Mouse (Mus musculus) heart, embryonic 11.5 days (tissue): ENCODE results near the gene Pde4b. TPM values are rescaled to one million over a fixed set of nuclear protein-coding genes. Genes with fewer than 3 reads are reported as not detected.

Experiments used
- ATAC-seq: fragments of 200-750 bp; cut with Nextera tagmentation; replicated peaks from 2 replicates; pipeline ENCODE4 v1.8.0; 2017; ENCODE audit warnings: moderate library complexity; ENCODE audit not compliant: insufficient number of reproducible peaks, low FRiP score, low TSS enrichment
- H3K27ac ChIP-seq: fragments of 300-500 bp; sonication (generic); 2 replicates; pipeline ENCODE4 v1.5.1; 2014; ENCODE audit warnings: mild to moderate bottlenecking, low read depth, low read length
- H3K27me3 ChIP-seq: fragments of 300-500 bp; sonication (generic); 2 replicates; pipeline ENCODE4 v1.6.1; 2014; ENCODE audit warnings: mild to moderate bottlenecking, low read length, mixed read lengths; ENCODE audit not compliant: control insufficient read depth, insufficient read depth
- H3K36me3 ChIP-seq: fragments of 300-500 bp; sonication (generic); 2 replicates; pipeline ENCODE4 v1.6.1; 2014; ENCODE audit warnings: mild to moderate bottlenecking, low read length, moderate library complexity, mixed read lengths; ENCODE audit not compliant: control insufficient read depth, insufficient read depth
- H3K4me1 ChIP-seq: fragments of 300-500 bp; sonication (generic); 2 replicates; pipeline ENCODE4 v1.6.1; 2014; ENCODE audit warnings: low read length; ENCODE audit not compliant: control insufficient read depth, insufficient read depth
- H3K4me2 ChIP-seq: fragments of 300-500 bp; sonication (generic); 2 replicates; pipeline ENCODE4 v1.6.1; 2014; ENCODE audit warnings: mild to moderate bottlenecking, moderate library complexity
- H3K4me3 ChIP-seq: fragments of 300-500 bp; sonication (generic); 2 replicates; pipeline ENCODE4 v1.5.1; 2014; ENCODE audit warnings: low read depth, low read length
- H3K9ac ChIP-seq: fragments of 300-500 bp; sonication (generic); 2 replicates; pipeline ENCODE4 v1.6.1; 2014; ENCODE audit warnings: mild to moderate bottlenecking, low read depth, low read length, moderate library complexity
- H3K9me3 ChIP-seq: fragments of 300-500 bp; sonication (generic); replicated peaks from 2 replicates; pipeline ENCODE4 v1.6.1; 2016; ENCODE audit warnings: low read length; ENCODE audit not compliant: control insufficient read depth
- WGBS: fragments of 180-500 bp; shearing (Covaris S2); extraction: QIAGEN DNeasy Blood & Tissue Kit; methylation state at CpG from one replicate; pipeline ENCODE4 v1.1.7; 2014; ENCODE audit not compliant: insufficient replicate concordance; 5-methylcytosine and 5-hydroxymethylcytosine counted together
- polyA plus RNA-seq: library from polyadenylated mRNA; unstranded; fragments of >200 nt; fragmentation: Nextera tagmentation; extraction: Ambion mirVana; gene quantifications from 2 replicates; pipeline ENCODE4 v1.2.1, GENCODE M21; 2014

Gene Pde4b
- polyA plus RNA-seq, 1 experiment from 2014 or later, result 23.9 TPM

GRCm38 (mm10) chr4:102577636-102578035 lies 490.3 kb downstream of the Pde4b start:
- WGBS, result 77% methylated on average over 14 of the region's 14 CpGs
- H3K27me3 ChIP-seq, result no peaks in the 10 kb centered on the region
- no peaks in the 10 kb centered on the region for H3K9me3 ChIP-seq
- no peaks in the 10 kb centered on the region for H3K36me3 ChIP-seq
- H3K27ac ChIP-seq, result no peak overlapping the region
- H3K4me2 ChIP-seq, result no peak overlapping the region
- no peak for ATAC-seq
- H3K4me1 ChIP-seq, result peaks cover 7% of the 10 kb centered on the region; the same call in 1 of the 2 replicates
- H3K9ac ChIP-seq, result no peak overlapping the region
- no peak overlapping the region for H3K4me3 ChIP-seq

- Histone ChIP-seq H3K4me1 (peaks cover 4% of the 10 kb centered on the region; the same call in 1 of the 2 replicates), H3K9me3 (no peaks in the 10 kb centered on the region)
Measured at GRCm38 (mm10) chr4:102579051-102579450, 491.7 kb downstream of the Pde4b start.

GRCm38 (mm10) chr4:102579746-102580145 lies 492.4 kb downstream of the Pde4b start:
- Histone ChIP-seq H3K9ac (no peak overlapping the region), H3K4me1 (peaks cover 7% of the 10 kb centered on the region; the same call in 1 of the 2 replicates), H3K27ac (no peak overlapping the region), H3K9me3 (no peaks in the 10 kb centered on the region), H3K4me2 (no peak overlapping the region), H3K36me3 (no peaks in the 10 kb centered on the region), H3K27me3 (no peaks in the 10 kb centered on the region), H3K4me3 (no peak overlapping the region)
- ATAC-seq, result no peak
- 68% methylated on average over 2 of the region's 2 CpGs for WGBS

More at GRCm38 (mm10) chr4:102579051-102579450, 491.7 kb downstream of the Pde4b start:
- Histone ChIP-seq H3K4me2 (no peak overlapping the region), H3K4me3 (no peak overlapping the region), H3K36me3 (no peaks in the 10 kb centered on the region), H3K27me3 (no peaks in the 10 kb centered on the region), H3K9ac (no peak overlapping the region), H3K27ac (no peak overlapping the region)
- no peak for ATAC-seq
- 83% methylated on average over 4 of the region's 4 CpGs for WGBS

GRCm38 (mm10) chr4:102582165-102582749 lies 494.9 kb downstream of the Pde4b start:
- WGBS, result 80% methylated on average over 8 of the region's 8 CpGs
- H3K27ac ChIP-seq, result no peak overlapping the region
- ATAC-seq, result no peak
- H3K4me1 ChIP-seq, result peaks cover 5% of the 10 kb centered on the region; the same call in 1 of the 2 replicates
- H3K4me2 ChIP-seq, result no peak overlapping the region
- H3K9me3 ChIP-seq, result no peaks in the 10 kb centered on the region
- no peaks in the 10 kb centered on the region for H3K36me3 ChIP-seq
- no peaks in the 10 kb centered on the region for H3K27me3 ChIP-seq
- no peak overlapping the region for H3K4me3 ChIP-seq
- no peak overlapping the region for H3K9ac ChIP-seq

GRCm38 (mm10) chr4:102582963-102583362 lies 495.6 kb downstream of the Pde4b start:
- no peaks in the 10 kb centered on the region for H3K36me3 ChIP-seq
- H3K9ac ChIP-seq, result no peak overlapping the region
- no peak overlapping the region for H3K27ac ChIP-seq
- no peak overlapping the region for H3K4me3 ChIP-seq
- H3K9me3 ChIP-seq, result no peaks in the 10 kb centered on the region
- peaks cover 5% of the 10 kb centered on the region; the same call in 1 of the 2 replicates for H3K4me1 ChIP-seq
- 77% methylated on average over 6 of the region's 6 CpGs for WGBS
- H3K27me3 ChIP-seq, result no peaks in the 10 kb centered on the region
- ATAC-seq, result no peak
- no peak overlapping the region for H3K4me2 ChIP-seq

GRCm38 (mm10) chr4:102583469-102583868 lies 496.1 kb downstream of the Pde4b start:
- Histone ChIP-seq H3K4me1 (peaks cover 6% of the 10 kb centered on the region; the same call in 1 of the 2 replicates), H3K27me3 (no peaks in the 10 kb centered on the region), H3K36me3 (no peaks in the 10 kb centered on the region), H3K9ac (no peak overlapping the region), H3K4me3 (no peak overlapping the region), H3K4me2 (no peak overlapping the region), H3K27ac (no peak overlapping the region), H3K9me3 (no peaks in the 10 kb centered on the region)
- 85% methylated on average over 3 of the region's 3 CpGs for WGBS
- no peak for ATAC-seq

GRCm38 (mm10) chr4:102584601-102585265 lies 497.4 kb downstream of the Pde4b start:
- Histone ChIP-seq H3K27ac (no peak overlapping the region), H3K4me2 (no peak overlapping the region), H3K9ac (no peak overlapping the region), H3K36me3 (no peaks in the 10 kb centered on the region), H3K4me3 (no peak overlapping the region), H3K27me3 (no peaks in the 10 kb centered on the region), H3K9me3 (no peaks in the 10 kb centered on the region), H3K4me1 (peaks cover 17% of the 10 kb centered on the region)
- WGBS, result 52% methylated on average over 6 of the region's 6 CpGs
- no peak for ATAC-seq

GRCm38 (mm10) chr4:102585541-102585940 lies 498.2 kb downstream of the Pde4b start:
- 65% methylated on average over 3 of the region's 4 CpGs for WGBS
- Histone ChIP-seq H3K27ac (no peak overlapping the region), H3K4me2 (no peak overlapping the region), H3K9ac (no peak overlapping the region), H3K36me3 (no peaks in the 10 kb centered on the region), H3K9me3 (no peaks in the 10 kb centered on the region), H3K4me3 (no peak overlapping the region), H3K4me1 (peaks cover 17% of the 10 kb centered on the region), H3K27me3 (no peaks in the 10 kb centered on the region)
- ATAC-seq, result no peak

GRCm38 (mm10) chr4:102586787-102587186 lies 499.4 kb downstream of the Pde4b start:
- H3K4me1 ChIP-seq, result peaks cover 17% of the 10 kb centered on the region
- WGBS, result 81% methylated on average over 3 of the region's 3 CpGs
- no peak overlapping the region for H3K4me3 ChIP-seq
- H3K9me3 ChIP-seq, result no peaks in the 10 kb centered on the region
- no peak overlapping the region for H3K9ac ChIP-seq
- H3K4me2 ChIP-seq, result no peak overlapping the region
- ATAC-seq, result no peak
- no peak overlapping the region for H3K27ac ChIP-seq
- no peaks in the 10 kb centered on the region for H3K27me3 ChIP-seq
- no peaks in the 10 kb centered on the region for H3K36me3 ChIP-seq
